Mouse (Mus musculus) liver, postnatal 0 days (tissue): ENCODE results near the gene Nisch. TPM values are rescaled to one million over a fixed set of nuclear protein-coding genes. Genes with fewer than 3 reads are reported as not detected.
A peak's percentile ranks its signal among the peaks of the same experiment; 100 is the strongest.

ENCODE experiments used
- ATAC-seq: fragments of 200-750 bp; cut with Nextera tagmentation; 2 replicates; pipeline ENCODE4 v1.8.0; 2017; ENCODE audit warnings: mild to moderate bottlenecking, moderate library complexity
- DNase-seq: peaks from one replicate; pipeline ENCODE4 v3.0.0-alpha.2; 2016
- H3K27ac ChIP-seq: fragments of 300-500 bp; sonication (generic); 2 replicates; pipeline ENCODE4 v1.5.1; 2014; ENCODE audit warnings: antibody characterized with exemption, moderate library complexity, mild to moderate bottlenecking, low read depth
- H3K27me3 ChIP-seq: fragments of 300-500 bp; sonication (generic); 2 replicates; pipeline ENCODE4 v1.6.1; 2014; ENCODE audit warnings: low read length, control low read depth, mixed read lengths; ENCODE audit not compliant: insufficient read depth
- H3K36me3 ChIP-seq: fragments of 300-500 bp; sonication (generic); replicated peaks from 2 replicates; pipeline ENCODE4 v1.6.1; 2014; ENCODE audit warnings: mild to moderate bottlenecking, control low read depth, low read length, moderate library complexity, mixed read lengths; ENCODE audit not compliant: insufficient read depth
- H3K4me1 ChIP-seq: fragments of 300-500 bp; sonication (generic); 2 replicates; pipeline ENCODE4 v1.6.1; 2014; ENCODE audit warnings: antibody characterized with exemption, mild to moderate bottlenecking, control low read depth; ENCODE audit not compliant: insufficient read depth
- H3K4me2 ChIP-seq: fragments of 300-500 bp; sonication (generic); 2 replicates; pipeline ENCODE4 v1.6.1; 2014; ENCODE audit warnings: low read depth, mild to moderate bottlenecking, low read length, moderate library complexity, mixed read lengths
- H3K4me3 ChIP-seq: fragments of 300-500 bp; sonication (generic); 2 replicates; pipeline ENCODE4 v1.5.1; 2014; ENCODE audit warnings: low read depth, low read length
- H3K9ac ChIP-seq: fragments of 300-500 bp; sonication (generic); replicated peaks from 2 replicates; pipeline ENCODE4 v1.6.1; 2014; ENCODE audit warnings: mild to moderate bottlenecking, moderate library complexity
- H3K9me3 ChIP-seq: fragments of 300-500 bp; sonication (generic); 2 replicates; pipeline ENCODE4 v1.6.1; 2016; ENCODE audit warnings: mild to moderate bottlenecking, control low read depth, low read length, mixed read lengths
- CTCF ChIP-seq: sonication (generic); IDR thresholded peaks from 2 replicates; pipeline ENCODE4 v1.5.1; 2016; ENCODE audit warnings: antibody characterized with exemption, low read depth
- EP300 ChIP-seq: IDR thresholded peaks from 2 replicates; pipeline ENCODE4 v1.6.1; 2016; ENCODE audit warnings: antibody characterized with exemption, low read depth, mild to moderate bottlenecking
- WGBS: fragments of 180-500 bp; shearing (Covaris S2); extraction: QIAGEN DNeasy Blood & Tissue Kit; methylation state at CpG from one replicate; pipeline ENCODE4 v1.1.7; 2014; ENCODE audit not compliant: insufficient replicate concordance; 5-methylcytosine and 5-hydroxymethylcytosine counted together
- polyA plus RNA-seq: library from polyadenylated mRNA; unstranded; fragments of >200 nt; fragmentation: Nextera tagmentation; extraction: Ambion mirVana; gene quantifications from 2 replicates; pipeline ENCODE4 v1.2.1, GENCODE M21; 2015

Nisch gene
- polyA plus RNA-seq, 1 experiment from 2014 or later = 65.0 TPM

GRCm38 (mm10) chr14:31160196-31161150 lies 56.3 kb downstream of the Nisch start:
- peaks cover 3% of the 10 kb centered on the region; the same call in 1 of the 2 replicates for H3K36me3 ChIP-seq
- no peak for TF ChIP-seq CTCF
- TF ChIP-seq EP300 = no peak
- H3K4me1 ChIP-seq = peaks cover 35% of the 10 kb centered on the region
- peak overlapping the region; percentile 84 for H3K27ac ChIP-seq
- no peaks in the 10 kb centered on the region for H3K9me3 ChIP-seq
- no peaks in the 10 kb centered on the region for H3K27me3 ChIP-seq
- ATAC-seq = peak; percentile 85
- peak overlapping the region; percentile 34 for H3K9ac ChIP-seq
- H3K4me2 ChIP-seq = peak overlapping the region; percentile 58
- DNase-seq = peak; percentile 58
- WGBS = 40% methylated on average over 27 of the region's 27 CpGs
- H3K4me3 ChIP-seq = peak overlapping the region; percentile 9

GRCm38 (mm10) chr14:31145694-31146093 lies 71.1 kb downstream of the Nisch start:
- peaks cover 40% of the 10 kb centered on the region for H3K36me3 ChIP-seq
- H3K9ac ChIP-seq = no peak overlapping the region
- no peak for DNase-seq
- no peak for TF ChIP-seq CTCF
- TF ChIP-seq EP300 = no peak
- peaks cover 3% of the 10 kb centered on the region; the same call in 1 of the 2 replicates for H3K9me3 ChIP-seq
- 88% methylated on average over 11 of the region's 11 CpGs for WGBS
- H3K4me3 ChIP-seq = no peak overlapping the region
- no peaks in the 10 kb centered on the region for H3K4me1 ChIP-seq
- no peaks in the 10 kb centered on the region for H3K27me3 ChIP-seq
- H3K27ac ChIP-seq = no peak overlapping the region
- no peak overlapping the region for H3K4me2 ChIP-seq
- no peak for ATAC-seq

- H3K27me3 ChIP-seq = no peaks in the 10 kb centered on the region
- H3K4me3 ChIP-seq = no peak overlapping the region
- H3K4me1 ChIP-seq = no peaks in the 10 kb centered on the region
- DNase-seq (no peak), ATAC-seq (no peak)
- TF ChIP-seq CTCF = no peak
- no peak for TF ChIP-seq EP300
- H3K4me2 ChIP-seq = no peak overlapping the region
- 90% methylated on average over 14 of the region's 14 CpGs for WGBS
- H3K27ac ChIP-seq = no peak overlapping the region
- peaks cover 3% of the 10 kb centered on the region; the same call in 1 of the 2 replicates for H3K9me3 ChIP-seq
- no peak overlapping the region for H3K9ac ChIP-seq
- H3K36me3 ChIP-seq = peaks cover 66% of the 10 kb centered on the region
Measured at GRCm38 (mm10) chr14:31141011-31141410, 75.7 kb downstream of the Nisch start.

GRCm38 (mm10) chr14:31140141-31140540 lies 76.6 kb downstream of the Nisch start:
- H3K36me3 ChIP-seq = peaks cover 73% of the 10 kb centered on the region
- H3K9ac ChIP-seq = no peak overlapping the region
- ATAC-seq (no peak), DNase-seq (no peak)
- no peak overlapping the region for H3K4me3 ChIP-seq
- no peak overlapping the region for H3K27ac ChIP-seq
- WGBS = 81% methylated on average over 15 of the region's 15 CpGs
- peaks cover 3% of the 10 kb centered on the region; the same call in 1 of the 2 replicates for H3K9me3 ChIP-seq
- no peaks in the 10 kb centered on the region for H3K27me3 ChIP-seq
- H3K4me2 ChIP-seq = no peak overlapping the region
- TF ChIP-seq CTCF = no peak
- TF ChIP-seq EP300 = no peak
- H3K4me1 ChIP-seq = no peaks in the 10 kb centered on the region

- DNase-seq = no peak
- ATAC-seq = no peak
- Histone ChIP-seq H3K9me3 (peaks cover 3% of the 10 kb centered on the region; the same call in 1 of the 2 replicates), H3K4me3 (no peak overlapping the region), H3K9ac (no peak overlapping the region), H3K4me2 (no peak overlapping the region), H3K27me3 (no peaks in the 10 kb centered on the region), H3K27ac (no peak overlapping the region), H3K36me3 (peaks cover 73% of the 10 kb centered on the region), H3K4me1 (no peaks in the 10 kb centered on the region)
- TF ChIP-seq CTCF = no peak
- no peak for TF ChIP-seq EP300
- WGBS = 56% methylated on average over 12 of the region's 12 CpGs
Measured at GRCm38 (mm10) chr14:31139666-31140065, 77.1 kb downstream of the Nisch start.

- WGBS = 78% methylated on average over 9 of the region's 9 CpGs
- peaks cover 3% of the 10 kb centered on the region; the same call in 1 of the 2 replicates for H3K9me3 ChIP-seq
Measured at GRCm38 (mm10) chr14:31138897-31139429, 77.8 kb downstream of the Nisch start.

More at GRCm38 (mm10) chr14:31138897-31139429, 77.8 kb downstream of the Nisch start:
- Histone ChIP-seq H3K36me3 (peaks cover 72% of the 10 kb centered on the region), H3K9ac (no peak overlapping the region), H3K4me3 (no peak overlapping the region), H3K27ac (no peak overlapping the region), H3K4me1 (no peaks in the 10 kb centered on the region), H3K27me3 (no peaks in the 10 kb centered on the region), H3K4me2 (no peak overlapping the region)
- DNase-seq (no peak), ATAC-seq (no peak)
- TF ChIP-seq CTCF (no peak), EP300 (no peak)
